Mouse (Mus musculus): ENCODE measurements around the gene Hand1.
A peak's percentile ranks its signal among the peaks of the same experiment; 100 is the strongest.
"Not testable (repeated sequence)": the region's sequence is repeated elsewhere in the genome, so short reads cannot be mapped to it uniquely, and the experiment has no call there.

Gene Hand1

GRCm38 (mm10) chr11:57832552-57833201, at the start of gene Hand1:
Hand1 (minus strand) TSS chr11:57832818.
- no peak for DNase-seq (ENCODE audit: inconsistent age in 2 of 2, low spot score in 1 of 2)

GRCm38 (mm10) chr11:57876157-57876556, 43.5 kb upstream of the Hand1 start:
- no peak for DNase-seq (ENCODE audit: inconsistent age in 2 of 2, low spot score in 1 of 2)

- DNase-seq (ENCODE audit: inconsistent age in 2 of 2, low spot score in 1 of 2): no peak
Observed at GRCm38 (mm10) chr11:57873014-57873413, 40.4 kb upstream of the Hand1 start.

- peak in 1 of 2 experiments; percentile 62 for DNase-seq (ENCODE audit: inconsistent age in 2 of 2, low spot score in 1 of 2)
Observed at GRCm38 (mm10) chr11:57868753-57869460, 36.3 kb upstream of the Hand1 start.

DNA sequence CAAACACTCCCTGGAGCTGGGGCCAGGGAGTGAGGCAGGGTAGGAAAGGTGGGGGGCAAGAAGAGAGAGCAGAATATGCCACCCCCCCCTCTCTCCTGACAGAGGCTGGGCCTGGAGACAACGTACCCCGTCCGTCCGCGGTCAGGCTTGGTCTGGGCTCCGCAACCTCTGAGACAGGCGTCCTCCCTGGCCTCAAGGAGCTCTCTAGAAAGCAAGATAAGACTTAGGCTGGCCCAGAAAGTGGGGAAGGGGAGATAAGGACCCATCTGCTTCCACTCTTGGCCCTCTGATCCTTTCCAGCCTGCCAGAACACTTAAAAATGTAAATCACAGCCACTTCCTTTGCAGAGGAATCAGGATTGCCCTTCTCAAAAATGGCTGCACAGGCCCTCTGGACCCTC, 33.8 kb upstream of the Hand1 start:
- no peak for DNase-seq (ENCODE audit: inconsistent age in 2 of 2, low spot score in 1 of 2)

DNA sequence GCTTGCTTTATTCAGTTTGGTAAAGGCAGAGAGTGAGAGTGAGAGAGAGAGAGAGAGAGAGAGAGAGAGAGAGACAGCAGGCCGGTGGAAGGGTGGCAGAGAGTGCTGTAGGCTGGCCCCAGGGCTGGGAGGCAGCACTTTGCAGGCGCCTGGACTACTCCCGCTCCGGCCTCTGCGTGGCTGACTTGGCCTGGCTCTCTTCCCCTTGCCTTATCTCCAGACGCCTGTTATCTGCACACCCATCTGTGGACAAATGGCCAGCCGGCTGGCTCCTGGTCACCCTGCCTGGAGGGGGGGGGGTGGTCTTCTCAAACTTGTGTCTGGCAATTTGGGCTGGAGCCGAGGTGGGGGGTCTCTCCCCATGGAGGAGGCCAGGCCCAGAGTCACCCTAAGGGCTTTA, 32.0 kb upstream of the Hand1 start:
- DNase-seq (ENCODE audit: inconsistent age in 2 of 2, low spot score in 1 of 2): no peak

GRCm38 (mm10) chr11:57862088-57862487, 29.5 kb upstream of the Hand1 start:
- DNase-seq (ENCODE audit: inconsistent age in 2 of 2, low spot score in 1 of 2): no peak

GRCm38 (mm10) chr11:57857709-57858108, 25.1 kb upstream of the Hand1 start:
- no peak for DNase-seq (ENCODE audit: inconsistent age in 2 of 2, low spot score in 1 of 2)

- no peak for DNase-seq (ENCODE audit: inconsistent age in 2 of 2, low spot score in 1 of 2)
Observed at GRCm38 (mm10) chr11:57853571-57853970, 21.0 kb upstream of the Hand1 start.

GRCm38 (mm10) chr11:57850931-57851330, 18.3 kb upstream of the Hand1 start:
- no peak for DNase-seq (ENCODE audit: inconsistent age in 2 of 2, low spot score in 1 of 2)

DNA sequence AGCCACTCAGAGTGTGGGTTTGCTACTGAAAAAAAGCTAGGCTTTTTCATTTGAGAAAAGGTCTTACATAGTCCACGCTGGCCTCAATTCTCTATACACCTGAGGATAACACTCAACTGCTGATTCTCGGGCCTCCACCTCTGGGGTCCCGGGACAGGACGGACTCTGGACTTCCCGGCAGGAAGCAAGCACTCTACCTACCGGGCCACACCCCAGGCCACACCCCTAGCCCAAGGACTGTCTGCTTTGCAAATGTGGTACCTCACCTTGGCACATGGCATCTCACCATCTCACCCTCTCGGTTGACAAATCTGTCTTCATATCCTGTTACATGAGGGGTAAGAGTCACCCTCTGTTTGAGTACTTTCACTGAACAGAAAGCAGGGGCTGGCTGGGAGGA, 17.7 kb upstream of the Hand1 start:
- DNase-seq (ENCODE audit: inconsistent age in 2 of 2, low spot score in 1 of 2): no peak

DNA sequence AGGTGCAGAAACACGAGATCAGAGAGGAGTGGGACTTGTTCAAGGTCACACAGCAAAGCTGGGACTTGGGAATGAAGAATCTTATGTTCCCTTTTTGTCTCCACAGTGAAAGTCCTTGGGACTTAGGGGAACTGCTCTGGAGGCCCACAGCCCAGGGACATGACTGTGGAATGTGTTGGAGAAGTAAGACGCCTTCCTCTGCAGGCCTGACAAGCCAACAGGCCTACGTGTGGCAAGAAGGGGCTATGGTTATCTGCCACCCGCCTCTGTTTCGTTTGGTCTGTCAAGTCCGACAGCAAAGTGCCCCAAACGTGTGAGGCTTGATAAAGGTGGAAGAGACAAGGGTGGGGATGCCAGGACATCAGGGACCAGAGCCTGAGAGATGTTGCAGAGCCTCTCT, 14.8 kb upstream of the Hand1 start:
- DNase-seq (ENCODE audit: inconsistent age in 2 of 2, low spot score in 1 of 2): no peak

DNA sequence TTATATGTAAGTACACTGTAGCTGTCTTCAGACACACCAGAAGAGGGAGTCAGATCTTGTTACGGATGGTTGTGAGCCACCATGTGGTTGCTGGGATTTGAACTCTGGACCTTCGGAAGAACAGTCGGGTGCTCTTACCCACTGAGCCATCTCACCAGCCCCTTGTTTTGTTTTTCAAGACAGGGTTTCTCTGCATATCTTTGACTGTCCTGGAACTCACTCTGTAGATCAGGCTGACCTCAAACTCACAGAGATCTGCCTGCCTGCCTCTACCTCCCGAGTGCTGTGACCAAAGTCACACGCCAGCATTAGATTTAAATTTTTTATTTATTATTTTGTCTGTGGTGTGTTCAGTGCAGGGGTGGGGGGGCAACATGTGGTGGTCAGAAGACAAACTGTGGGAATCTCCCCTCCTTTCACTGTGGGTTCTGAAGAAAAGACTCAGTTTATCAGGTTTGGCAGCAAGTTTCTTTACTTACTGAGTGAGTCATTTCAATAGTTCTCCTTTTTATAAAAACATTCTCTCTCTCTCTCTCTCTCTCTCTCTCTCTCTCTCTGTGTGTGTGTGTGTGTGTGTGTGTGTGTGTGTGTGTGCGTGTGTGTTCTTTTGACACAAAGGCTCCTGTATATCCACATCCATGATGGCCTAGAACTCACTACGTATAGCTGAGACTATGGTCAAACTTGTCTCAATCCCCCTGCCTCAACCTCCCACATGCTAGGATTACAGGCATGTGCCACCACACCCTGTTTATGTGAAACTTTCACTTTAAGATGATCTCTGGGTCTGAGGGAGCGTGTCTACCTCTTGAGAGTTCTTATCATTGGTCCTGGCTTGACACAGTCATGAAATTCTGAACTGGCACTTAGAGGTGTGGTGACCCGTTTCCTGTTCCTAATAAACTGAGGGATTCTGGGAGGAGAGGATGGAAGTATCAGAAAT, 14.1 kb upstream of the Hand1 start:
- DNase-seq (ENCODE audit: inconsistent age in 2 of 2, low spot score in 1 of 2): not testable (repeated sequence)

- DNase-seq (ENCODE audit: inconsistent age in 2 of 2, low spot score in 1 of 2): no peak
Observed at GRCm38 (mm10) chr11:57841391-57841790, 8.8 kb upstream of the Hand1 start.

DNA sequence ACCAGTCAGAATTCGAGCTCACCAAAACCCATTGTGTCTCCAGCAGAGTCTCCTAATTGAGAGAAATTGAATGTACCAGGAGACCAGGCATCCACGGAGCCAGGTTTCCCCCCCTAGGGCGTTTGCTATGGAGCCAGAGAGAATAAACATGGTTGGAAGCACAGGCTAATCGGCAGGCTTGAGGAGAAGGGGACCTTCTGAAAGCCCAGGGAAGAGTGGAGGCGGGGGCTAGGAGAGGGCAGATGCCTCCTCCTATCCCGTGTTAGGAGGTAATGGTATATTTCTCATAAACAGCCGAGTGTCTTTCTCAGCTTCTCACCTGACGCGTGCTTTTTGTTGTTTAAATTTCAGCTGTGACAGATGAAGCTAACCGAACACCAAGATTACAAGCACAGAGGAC, 8.4 kb upstream of the Hand1 start:
- DNase-seq (ENCODE audit: inconsistent age in 2 of 2, low spot score in 1 of 2): peak; percentile 43 to 62

DNA sequence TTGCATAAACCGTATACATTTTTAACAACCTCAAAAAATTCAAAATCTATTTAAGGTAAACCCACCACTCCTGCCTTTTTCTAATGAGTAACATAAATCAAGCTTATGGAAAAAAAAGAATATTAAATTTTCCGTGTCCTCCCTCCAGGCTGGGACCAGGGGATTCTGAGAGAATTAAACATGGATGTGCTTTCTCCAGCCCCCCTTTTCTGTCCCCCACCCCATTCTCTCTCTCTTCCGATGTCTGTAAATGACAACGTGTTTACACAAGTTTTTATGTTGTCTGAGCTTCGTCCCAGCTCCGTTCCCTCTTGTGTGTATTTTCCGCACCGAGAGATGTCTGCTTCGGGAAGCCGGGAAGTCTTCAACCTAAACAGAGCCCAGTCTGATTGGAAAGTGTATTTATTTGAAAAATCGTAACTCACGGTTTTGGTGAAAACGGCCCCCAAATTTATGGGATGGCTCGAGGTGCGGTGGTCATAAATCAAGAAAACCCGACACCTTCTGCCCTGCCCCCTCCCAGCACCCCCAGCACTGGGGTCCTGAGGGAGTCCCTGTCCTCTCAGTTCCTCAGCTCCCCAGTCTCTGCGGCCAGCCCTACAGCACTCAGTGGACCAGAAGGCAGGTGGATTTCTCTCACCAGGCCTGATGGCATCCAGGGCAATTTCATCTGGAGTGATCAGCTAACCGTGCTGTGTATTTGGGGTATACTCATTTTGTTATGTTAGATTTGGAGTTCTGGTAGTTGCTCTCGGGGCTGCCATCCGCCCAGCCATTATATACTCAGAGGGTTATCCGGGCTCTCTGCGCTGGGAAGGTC, 5.5 kb upstream of the Hand1 start:
- no peak for DNase-seq (ENCODE audit: inconsistent age in 2 of 2, low spot score in 1 of 2)

- peak in 1 of 2 experiments; percentile 55 for DNase-seq (ENCODE audit: inconsistent age in 2 of 2, low spot score in 1 of 2)
Observed at GRCm38 (mm10) chr11:57836872-57837680, 4.5 kb upstream of the Hand1 start.

GRCm38 (mm10) chr11:57836401-57836800, 3.8 kb upstream of the Hand1 start:
- no peak for DNase-seq (ENCODE audit: inconsistent age in 2 of 2, low spot score in 1 of 2)

DNA sequence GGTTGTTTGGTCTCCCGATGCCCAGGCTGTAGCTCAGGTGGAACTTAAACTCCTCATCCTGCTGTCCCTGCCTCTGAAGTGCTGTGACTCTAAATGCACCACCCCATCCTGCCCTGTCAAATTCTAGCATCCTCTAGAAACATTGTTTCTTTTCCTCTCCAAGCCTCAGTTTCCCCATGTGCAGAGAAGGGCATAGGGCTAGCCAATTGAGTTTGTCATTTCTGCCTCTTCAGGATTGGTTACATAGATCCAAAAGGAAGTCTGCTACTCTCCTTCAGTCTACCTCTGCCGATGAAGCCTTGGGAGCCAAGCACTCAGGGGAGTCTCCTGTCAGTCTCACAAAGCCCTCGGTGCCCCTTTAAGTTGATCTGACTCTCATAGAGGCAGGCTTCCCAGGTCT, 3.3 kb upstream of the Hand1 start:
- no peak for DNase-seq (ENCODE audit: inconsistent age in 2 of 2, low spot score in 1 of 2)

DNA sequence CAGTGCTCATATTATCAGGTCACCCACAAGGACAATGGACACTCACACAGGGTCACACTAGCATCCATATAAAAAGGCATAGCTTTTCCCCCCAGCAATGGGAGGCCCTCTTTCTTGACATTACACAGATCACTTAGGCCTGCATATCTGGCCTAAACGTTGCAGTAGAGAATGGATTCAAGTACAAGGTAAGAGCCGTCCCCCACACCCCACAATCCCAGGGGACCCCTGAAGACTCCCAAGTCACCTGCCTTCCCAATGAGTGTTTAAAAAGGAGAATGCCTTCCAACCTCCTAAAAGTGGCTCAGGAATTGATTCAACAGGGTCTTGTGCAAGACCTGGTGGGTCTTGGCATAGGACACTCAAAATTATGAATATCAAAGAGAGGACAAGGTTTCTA, 2.7 kb upstream of the Hand1 start:
- DNase-seq (ENCODE audit: inconsistent age in 2 of 2, low spot score in 1 of 2): no peak

All from adrenal gland, adult (tissue).